Mouse (Mus musculus): ENCODE measurements around the gene Faim.
A peak's percentile ranks its signal among the peaks of the same experiment; 100 is the strongest.

DNA sequence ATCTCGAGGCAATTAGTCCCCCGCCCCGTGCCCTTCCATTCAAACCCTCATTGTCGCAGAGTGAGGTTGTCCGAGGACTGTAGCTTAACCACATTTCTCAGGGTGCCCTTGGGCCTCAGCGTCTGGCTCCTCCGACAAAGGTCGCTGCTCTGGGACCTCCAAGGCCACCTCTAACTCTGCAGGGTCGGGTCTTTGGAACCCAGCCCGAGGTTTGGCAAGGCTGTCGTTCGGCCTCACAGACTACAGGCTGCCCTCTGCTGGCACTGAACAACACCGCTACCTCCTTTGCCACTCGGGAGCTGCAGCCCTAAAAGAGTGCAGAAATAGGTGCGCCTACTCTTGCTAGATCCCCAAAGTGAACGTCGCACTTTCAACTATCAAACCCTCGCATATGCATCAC, 21.1 kb upstream of the Faim start:
- TF ChIP-seq POLR2A (IDR thresholded peaks at IDR 0.05; ENCODE audit: borderline replicate concordance, extremely low read depth, insufficient read depth, insufficient read length, poor library complexity, severe bottlenecking) (no peak), CTCF (IDR thresholded peaks at IDR 0.05; ENCODE audit: borderline replicate concordance, extremely low read depth, insufficient read depth, insufficient read length) (peak; percentile 71)
